Mouse (Mus musculus) spleen, postnatal 10 days (tissue): ENCODE data around the gene Ly9.
A peak's percentile ranks its signal among the peaks of the same experiment; 100 is the strongest.

Experiments used
- DNase-seq, 2 experiments: peaks; one replicate each; pipeline ENCODE4 v3.0.0; 2021 to 2022; ENCODE audit warnings: low spot score in 2 of 2

Ly9 gene

GRCm38 (mm10) chr1:171584584-171584983 is 22.6 kb downstream of the Ly9 start:
- no peak for DNase-seq

DNA sequence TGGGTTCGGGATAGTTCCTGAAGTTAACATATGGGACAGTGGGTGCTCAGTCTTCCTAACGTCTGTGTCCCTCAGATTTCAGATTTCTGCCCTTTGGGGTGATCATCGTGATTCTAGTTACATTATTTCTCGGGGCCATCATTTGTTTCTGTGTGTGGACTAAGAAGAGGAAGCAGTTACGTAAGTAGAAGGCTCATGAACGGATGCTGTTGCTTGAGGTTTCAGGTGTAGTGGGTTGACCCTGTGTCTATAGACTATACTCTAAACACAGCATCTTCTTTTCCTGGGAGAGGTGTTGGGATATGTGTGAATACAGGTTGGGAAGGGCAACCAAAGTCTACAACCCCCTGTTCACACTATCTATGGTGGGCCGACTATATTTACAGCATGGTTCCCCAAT is 30.0 kb downstream of the Ly9 start:
- DNase-seq = no peak

DNA sequence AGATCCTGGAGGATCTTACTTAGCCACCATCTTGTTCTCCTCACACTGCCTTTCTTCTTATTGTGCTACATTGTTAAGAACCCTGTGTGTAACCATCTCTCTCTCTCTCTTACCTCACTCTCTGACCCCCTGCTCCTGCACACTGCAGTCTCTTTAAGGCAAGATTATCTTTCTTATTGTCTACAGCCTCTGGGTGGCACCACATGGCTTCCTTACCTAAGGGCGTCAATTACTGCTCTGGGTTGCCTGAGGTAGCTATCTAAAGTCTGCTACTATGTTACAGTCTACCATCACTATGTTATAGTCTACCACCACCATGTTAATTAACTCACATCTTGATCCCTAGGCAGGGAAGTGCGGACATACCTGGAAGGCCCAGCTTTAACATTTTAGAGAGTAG is 38.8 kb downstream of the Ly9 start:
- no peak for DNase-seq

- peak in 1 of 2 experiments; percentile 76 for DNase-seq
These were observed 40.4 kb downstream of the Ly9 start for GRCm38 (mm10) chr1:171566777-171567176.

- DNase-seq = no peak
These were observed 41.3 kb downstream of the Ly9 start for GRCm38 (mm10) chr1:171565888-171566287.

- DNase-seq = peak in 1 of 2 experiments; percentile 58
These were observed 43.0 kb downstream of the Ly9 start for GRCm38 (mm10) chr1:171564247-171564646.

DNA sequence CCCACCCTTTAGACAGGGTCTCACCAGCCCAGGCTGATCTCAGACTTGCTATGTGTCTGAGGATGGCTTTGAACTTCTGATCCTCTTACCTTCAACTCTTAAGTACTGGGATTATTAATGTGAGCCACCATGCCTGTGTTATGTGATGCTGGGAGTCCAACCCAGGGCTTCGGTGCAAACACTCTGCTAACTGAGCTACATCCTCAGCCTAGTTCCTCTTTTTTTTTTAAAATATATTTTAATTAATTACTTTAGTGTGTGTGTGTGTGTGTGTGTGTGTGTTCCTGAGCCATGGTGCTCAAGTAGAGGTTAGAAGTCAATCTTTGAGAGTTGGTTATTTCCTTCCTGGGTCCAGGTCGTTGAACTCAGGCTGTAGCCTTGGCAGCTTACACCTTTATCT is 44.2 kb downstream of the Ly9 start:
- DNase-seq = no peak

GRCm38 (mm10) chr1:171561639-171562225 is 45.5 kb downstream of the Ly9 start:
- peak in 1 of 2 experiments; percentile 37 for DNase-seq

DNA sequence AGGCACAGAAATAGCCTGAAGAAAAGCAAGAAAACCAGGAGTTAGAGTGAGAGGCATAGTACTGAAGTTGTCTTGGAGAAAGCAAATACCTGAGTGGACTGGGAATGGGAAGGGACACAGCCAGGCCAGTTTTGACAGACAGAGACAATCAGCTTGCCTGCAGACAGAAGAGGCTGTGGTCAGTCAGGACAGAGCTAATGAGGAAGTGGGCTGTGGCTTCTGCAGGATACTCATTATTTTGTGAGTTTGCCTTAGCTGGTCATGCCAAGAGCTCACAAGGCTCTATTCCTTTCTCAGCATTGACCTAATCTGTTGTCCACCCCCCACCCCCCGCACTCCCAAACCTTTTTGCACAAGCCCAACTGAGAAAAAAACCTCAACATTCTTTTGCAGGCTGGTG is 46.0 kb downstream of the Ly9 start:
- no peak for DNase-seq

DNA sequence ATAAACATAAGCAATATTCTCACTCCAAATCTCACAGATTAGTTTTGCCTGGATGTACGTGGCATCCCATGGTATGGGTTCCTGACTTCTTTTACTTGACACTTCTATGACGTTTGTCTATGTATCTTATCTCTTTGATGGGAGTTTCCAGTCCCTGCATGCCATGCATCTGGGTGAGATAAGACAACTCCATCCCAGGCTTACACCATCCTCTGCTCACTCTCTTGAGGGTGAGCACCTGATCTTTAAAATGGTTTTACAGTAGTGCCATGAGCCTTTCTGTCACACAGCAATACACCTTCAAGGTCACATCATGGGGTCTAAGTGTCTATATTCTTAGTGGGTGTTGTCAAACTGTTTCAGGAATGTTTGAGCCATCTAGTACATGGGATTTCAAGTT is 46.9 kb downstream of the Ly9 start:
- no peak for DNase-seq

GRCm38 (mm10) chr1:171558898-171559297 is 48.3 kb downstream of the Ly9 start, which contains the start of gene Cd244a:
Gene Cd244a, plus strand, starts transcription at chr1:171559193.
- peak in 1 of 2 experiments; percentile 29 for DNase-seq

DNA sequence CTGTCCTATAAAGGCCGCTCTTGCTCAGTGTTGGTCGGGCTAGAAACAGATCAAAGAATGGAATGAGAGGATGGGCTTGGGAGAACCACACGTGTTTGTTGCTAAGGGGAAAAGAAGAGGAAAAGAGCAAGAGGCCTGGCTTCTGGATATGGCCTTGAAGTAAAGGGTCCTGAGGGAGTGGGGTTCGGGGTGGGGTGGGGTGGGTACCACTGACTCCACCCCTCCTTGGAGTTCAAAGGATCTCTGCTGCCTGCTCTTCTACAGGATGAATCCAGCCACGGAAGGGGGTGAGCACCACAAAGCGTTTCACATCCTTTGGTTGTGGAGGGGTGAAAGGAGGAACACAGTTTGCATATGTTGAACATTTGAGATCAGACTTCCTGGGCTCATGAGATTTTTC is 48.8 kb downstream of the Ly9 start:
- no peak for DNase-seq

GRCm38 (mm10) chr1:171556366-171556765 is 50.8 kb downstream of the Ly9 start:
- DNase-seq = no peak

DNA sequence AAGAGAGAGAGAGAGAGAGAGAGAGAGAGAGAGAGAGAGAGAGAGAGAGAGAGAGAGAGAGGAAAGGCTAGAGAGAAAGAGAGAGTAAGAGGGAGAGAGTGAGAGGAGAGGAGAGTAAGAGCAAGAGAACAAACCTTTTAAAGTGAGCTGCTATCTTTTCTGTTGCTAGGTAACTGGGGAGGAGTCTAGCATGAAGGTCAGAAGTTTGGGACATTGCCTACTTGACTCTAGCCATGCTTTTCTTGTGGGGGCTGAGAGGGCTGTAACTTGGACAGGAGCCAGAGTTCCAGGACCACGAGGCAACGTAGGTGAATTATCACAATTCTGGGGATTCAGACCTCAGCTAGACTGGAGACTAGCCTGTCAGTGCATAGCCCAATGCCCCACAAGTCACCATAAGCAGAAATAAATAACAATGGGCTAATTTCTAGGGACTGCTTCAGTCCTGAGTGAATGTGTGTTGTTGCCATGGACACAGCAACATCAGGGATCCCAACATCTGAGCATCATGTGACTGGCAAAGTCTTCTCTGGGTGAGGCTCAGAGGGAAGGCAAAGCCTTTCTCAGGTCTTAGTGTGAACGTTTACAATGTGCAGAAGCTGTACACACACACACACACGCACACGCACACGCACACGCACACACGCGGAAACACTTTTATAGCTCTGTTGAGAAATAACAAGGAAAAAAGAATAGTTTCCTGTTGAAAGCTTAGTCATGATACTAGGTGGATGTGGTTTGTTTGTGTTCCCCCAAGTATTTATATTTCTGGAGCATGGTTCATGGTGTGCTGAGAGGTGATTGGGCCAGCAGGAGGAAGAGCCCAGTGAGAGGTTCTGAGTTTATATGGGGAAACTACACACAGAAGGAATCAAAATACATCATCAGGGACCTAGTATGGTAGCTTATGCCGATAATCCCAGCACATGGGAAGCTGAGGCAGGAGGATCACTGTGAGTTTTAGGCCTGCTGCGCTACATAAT is 53.6 kb downstream of the Ly9 start:
- DNase-seq = no peak

DNA sequence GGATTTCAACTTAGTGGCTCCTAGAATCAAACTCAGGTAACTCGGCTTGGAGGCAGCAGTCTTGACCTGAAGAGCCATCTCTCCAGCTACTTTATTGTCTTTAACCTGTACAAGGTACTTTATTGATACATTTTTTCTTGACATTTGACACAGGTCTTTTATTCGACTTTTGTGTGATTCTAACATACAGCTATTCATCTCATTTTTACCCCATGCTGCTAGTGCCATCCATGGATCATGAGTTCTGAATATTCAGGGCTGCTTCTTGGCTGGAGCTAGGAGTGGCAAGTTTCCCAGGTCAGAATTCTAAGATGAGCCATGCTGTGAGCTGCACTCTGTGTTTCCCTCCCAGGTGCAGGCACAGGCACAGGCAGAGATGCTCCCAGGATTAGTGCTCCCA is 55.0 kb downstream of the Ly9 start:
- no peak for DNase-seq

- DNase-seq = peak in 1 of 2 experiments; percentile 28
These were observed 55.9 kb downstream of the Ly9 start for GRCm38 (mm10) chr1:171551326-171551725.

DNA sequence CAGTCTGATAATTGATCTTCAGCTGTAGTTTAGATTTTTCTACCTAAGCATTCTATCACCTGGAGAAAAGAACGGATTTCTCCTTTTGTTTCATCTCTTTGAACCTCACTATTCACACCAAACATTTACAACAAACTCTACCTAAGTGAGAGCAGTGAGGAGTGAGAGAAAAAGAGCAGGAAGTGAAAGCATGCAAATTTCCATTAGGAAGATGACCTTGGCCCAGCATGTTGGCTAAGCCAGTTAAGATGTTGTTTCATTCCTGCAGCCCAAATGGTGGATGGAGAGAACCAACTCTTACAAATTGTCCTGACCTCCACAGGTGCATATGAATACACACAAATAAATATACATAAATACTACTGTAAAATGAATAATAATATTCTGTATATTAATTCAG is 66.5 kb downstream of the Ly9 start:
- no peak for DNase-seq
